Mouse (Mus musculus) spleen, postnatal 4 days (tissue): Measurements from ENCODE around the gene Ccdc127.

Source experiments
- DNase-seq, 2 experiments: peaks; one replicate each; pipeline ENCODE4 v3.0.0; 2022; ENCODE audit warnings: low spot score in 2 of 2

Gene Ccdc127

GRCm38 (mm10) chr13:74389730-74390129, 39.6 kb downstream of the Ccdc127 start:
- DNase-seq: no peak

- DNase-seq: peak in 1 of 2 experiments; percentile 32
Observed at GRCm38 (mm10) chr13:74390371-74390990, 40.4 kb downstream of the Ccdc127 start, which contains the start of gene Zfp72. Zfp72 (minus strand) TSS chr13:74390836.

DNA sequence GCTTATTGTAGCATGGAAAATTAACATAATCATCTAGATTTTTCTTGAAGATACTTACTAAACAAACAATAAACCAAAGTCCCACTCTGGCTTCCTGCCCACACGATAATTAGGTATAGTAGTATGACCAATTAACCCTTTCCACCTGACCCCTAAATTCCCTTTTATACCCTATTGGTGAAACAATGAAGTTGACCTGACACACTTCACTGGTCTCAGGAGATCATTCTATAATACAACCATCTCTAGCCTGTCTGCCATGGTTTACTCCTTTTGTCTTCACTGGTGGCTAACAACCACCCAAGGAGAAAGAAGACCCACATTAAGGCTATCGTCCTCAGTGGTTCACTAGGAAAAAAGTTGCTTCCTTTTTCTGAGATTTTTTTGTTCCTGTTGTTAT, 41.0 kb downstream of the Ccdc127 start:
- DNase-seq: no peak

DNA sequence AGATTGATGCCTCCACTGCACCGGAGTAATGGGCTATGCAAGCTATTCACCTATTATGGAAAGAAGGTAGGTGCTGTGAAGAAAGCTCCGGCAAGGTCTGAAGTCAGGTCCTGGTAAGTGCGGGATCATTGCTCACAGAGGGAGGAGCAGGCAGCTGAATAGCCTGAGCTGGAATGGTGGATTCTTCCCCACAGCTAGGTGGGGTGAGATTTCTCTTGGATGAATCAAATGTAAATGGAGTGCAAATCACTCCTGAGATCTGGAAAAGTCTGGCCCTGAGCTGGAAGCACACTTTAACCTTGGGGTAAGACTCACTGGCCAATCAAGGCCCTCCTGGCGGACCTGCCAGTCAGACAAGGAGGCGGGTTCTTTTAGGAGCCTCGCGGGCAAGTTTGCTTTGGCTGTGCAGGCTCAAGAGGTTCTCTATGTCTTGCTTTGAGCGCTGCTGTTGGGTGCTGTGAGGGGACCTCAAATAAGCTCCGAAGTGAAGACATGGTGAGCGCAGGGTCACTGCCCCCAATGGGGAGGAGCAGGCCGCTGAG, 49.3 kb downstream of the Ccdc127 start, which contains the start of gene Ftl1-ps1:
Gene Ftl1-ps1, plus strand, starts transcription at position 397 of the 542 bp plus-strand sequence.
- DNase-seq: no peak
